Mouse (Mus musculus): ENCODE data around the gene Gas2l1. TPM values are rescaled to one million over a fixed set of nuclear protein-coding genes. Genes with fewer than 3 reads are reported as not detected.

Gene Gas2l1
- polyA plus RNA-seq, 1 experiment from 2014 or later: 23.2 TPM

DNA sequence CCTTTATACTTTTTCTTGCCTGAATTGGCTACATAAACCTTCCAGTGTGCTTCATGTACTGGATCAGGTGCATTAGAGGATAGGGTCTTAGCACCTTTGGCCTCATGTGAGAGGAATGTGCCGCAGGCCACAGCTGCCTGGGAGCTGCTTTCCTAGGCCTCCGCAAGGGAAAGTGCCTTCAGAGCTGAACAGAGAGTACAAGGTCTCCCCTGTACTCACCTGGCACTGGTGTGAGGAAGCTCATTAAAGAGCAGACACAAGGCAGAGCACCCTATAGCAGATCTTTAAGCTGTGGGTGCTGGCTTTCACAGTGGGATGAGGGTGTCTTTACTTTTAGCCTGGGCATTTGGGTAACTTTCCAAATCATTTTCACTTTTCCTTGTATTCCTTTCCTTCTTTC, 59.6 kb downstream of the Gas2l1 start:
- Histone ChIP-seq H3K4me2 (no peak overlapping the region), H3K4me1 (ENCODE audit: control insufficient read depth, insufficient read depth, low read length) (peaks cover 3% of the 10 kb centered on the region; the same call in 1 of the 2 replicates), H3K9ac (ENCODE audit: low read depth, low read length) (no peak overlapping the region), H3K36me3 (ENCODE audit: control insufficient read depth, insufficient read depth, low read length) (no peaks in the 10 kb centered on the region), H3K27me3 (ENCODE audit: control insufficient read depth, insufficient read depth, low read length) (no peaks in the 10 kb centered on the region), H3K9me3 (replicated peaks; ENCODE audit: control insufficient read depth, low read length) (no peaks in the 10 kb centered on the region), H3K4me3 (ENCODE audit: low read depth, low read length) (no peak overlapping the region), H3K27ac (ENCODE audit: low read depth, low read length) (no peak overlapping the region)
- 85% methylated on average over 2 of the region's 2 CpGs for WGBS (ENCODE audit: insufficient replicate concordance)
- ATAC-seq (replicated peaks; ENCODE audit: insufficient number of reproducible peaks, low FRiP score, low TSS enrichment): no peak

Small RNA genes lying within 50 kb of the gene (microRNA-seq; reads per million reads assigned to microRNA genes)
- gene Gm47296 (ENCODE audit: borderline number of aligned reads): 0.34 reads per million

Other genes with a start within 250 kb of the Gas2l1 start
- 32.7 and 38.7 TPM in 2 replicates for gene Nf2, start 215.8 kb downstream of the Gas2l1 start, polyA plus RNA-seq (2014; fragmentation: Nextera tagmentation; extraction: Ambion mirVana)
- gene Nipsnap1, start 191.4 kb downstream of the Gas2l1 start, polyA plus RNA-seq (2014; fragmentation: Nextera tagmentation; extraction: Ambion mirVana): 34.7 and 36.5 TPM in 2 replicates
- 28.1 and 30.2 TPM in 2 replicates for gene Thoc5, start 170.0 kb downstream of the Gas2l1 start, polyA plus RNA-seq (2014; fragmentation: Nextera tagmentation; extraction: Ambion mirVana)
- 0.43 and 0.97 TPM in 2 replicates for gene Nefh, start 117.3 kb downstream of the Gas2l1 start, polyA plus RNA-seq (2014; fragmentation: Nextera tagmentation; extraction: Ambion mirVana)
- gene Ap1b1, start 78.5 kb downstream of the Gas2l1 start, polyA plus RNA-seq (2014; fragmentation: Nextera tagmentation; extraction: Ambion mirVana): 47.6 and 57.9 TPM in 2 replicates
- gene Rasl10a, start 7.2 kb downstream of the Gas2l1 start, polyA plus RNA-seq (2014; fragmentation: Nextera tagmentation; extraction: Ambion mirVana): 0.92 and 1.1 TPM in 2 replicates
- 23.5 and 25.7 TPM in 2 replicates for gene Rhbdd3, start 33.6 kb upstream of the Gas2l1 start, polyA plus RNA-seq (2014; fragmentation: Nextera tagmentation; extraction: Ambion mirVana)
- gene Ewsr1, start 33.9 kb upstream of the Gas2l1 start, polyA plus RNA-seq (2014; fragmentation: Nextera tagmentation; extraction: Ambion mirVana): 255 and 322 TPM in 2 replicates
- 6.8 and 8.6 TPM in 2 replicates for gene Emid1, start 86.9 kb upstream of the Gas2l1 start, polyA plus RNA-seq (2014; fragmentation: Nextera tagmentation; extraction: Ambion mirVana)
- 16.3 and 21.7 TPM in 2 replicates for gene Kremen1, start 196.2 kb upstream of the Gas2l1 start, polyA plus RNA-seq (2014; fragmentation: Nextera tagmentation; extraction: Ambion mirVana)

Data from heart, embryonic 11.5 days (tissue).